Mouse (Mus musculus) ovary, postnatal 10 days (tissue): Measurements from ENCODE around the gene Trim75.
A peak's percentile ranks its signal among the peaks of the same experiment; 100 is the strongest.
"Not testable (repeated sequence)": the region's sequence is repeated elsewhere in the genome, so short reads cannot be mapped to it uniquely, and the experiment has no call there.

Experiments
- DNase-seq: peaks from one replicate; pipeline ENCODE4 v3.0.0; 2022; ENCODE audit warnings: low spot score

The Trim75 gene

DNA sequence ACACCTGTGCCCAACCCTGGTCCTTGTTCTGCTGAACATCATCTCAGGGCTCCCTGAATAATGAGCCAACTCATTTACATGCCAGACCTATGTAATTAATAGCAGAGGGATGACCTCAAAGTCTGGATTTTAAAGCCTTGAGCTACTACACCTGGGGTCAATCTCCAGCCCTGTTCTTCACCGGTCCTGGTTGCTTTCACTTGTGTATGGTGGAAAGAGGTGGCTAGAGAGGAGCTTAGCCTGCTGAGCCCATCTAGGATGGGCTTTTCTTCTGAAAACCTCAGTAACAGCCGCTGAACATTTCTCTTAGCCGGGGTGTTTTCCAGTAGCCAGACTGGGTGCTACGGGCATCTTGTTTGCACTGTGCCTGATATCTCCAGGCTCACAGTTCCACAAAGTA is at the start of gene Trim75:
Gene Trim75 (minus strand): TSS at position 101 of the 400 bp plus-strand sequence.
- no peak for DNase-seq

DNA sequence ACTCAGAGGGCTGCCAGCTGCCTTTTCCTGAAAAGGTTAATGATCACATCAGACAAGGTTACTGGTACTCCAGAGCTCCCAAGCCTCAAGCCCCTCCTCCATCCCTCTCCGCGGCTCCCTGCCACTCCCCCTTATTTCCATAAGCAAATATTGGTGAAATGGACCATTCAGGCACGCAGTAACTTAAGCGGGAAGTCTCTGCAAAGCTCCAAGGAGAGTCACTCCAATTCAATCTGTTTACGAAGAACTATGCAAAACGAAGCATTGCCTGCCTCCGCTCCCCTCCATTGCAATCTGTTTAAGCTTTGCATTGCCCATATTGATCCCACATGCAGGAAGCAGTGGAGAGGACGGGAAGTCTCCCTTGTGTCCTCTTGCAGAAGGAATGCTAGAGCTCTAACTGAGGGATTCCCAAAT is 49.5 kb upstream of the Trim75 start, which contains the start of gene Apela:
Gene Apela (minus strand): TSS at position 220 of the 417 bp plus-strand sequence.
- no peak for DNase-seq

DNA sequence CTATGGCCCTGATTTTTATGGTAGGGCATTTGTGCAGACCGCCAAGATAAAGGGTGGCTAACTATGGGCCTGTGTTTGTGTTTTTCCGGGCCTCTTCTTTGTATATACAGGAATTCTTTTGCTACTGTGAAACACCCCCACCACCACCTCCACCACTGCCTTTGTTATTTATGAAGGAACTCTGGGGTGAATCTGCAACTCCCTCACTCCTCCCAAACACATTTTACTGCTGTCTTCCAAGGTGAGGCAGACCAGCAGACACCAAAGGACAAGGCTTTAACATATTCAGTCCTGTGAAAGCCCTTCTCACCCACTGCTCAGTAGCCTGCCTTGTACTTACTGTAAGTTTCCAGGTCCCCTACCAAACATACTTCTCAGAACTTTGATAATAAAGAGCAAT is 46.5 kb upstream of the Trim75 start:
- DNase-seq, result no peak

DNA sequence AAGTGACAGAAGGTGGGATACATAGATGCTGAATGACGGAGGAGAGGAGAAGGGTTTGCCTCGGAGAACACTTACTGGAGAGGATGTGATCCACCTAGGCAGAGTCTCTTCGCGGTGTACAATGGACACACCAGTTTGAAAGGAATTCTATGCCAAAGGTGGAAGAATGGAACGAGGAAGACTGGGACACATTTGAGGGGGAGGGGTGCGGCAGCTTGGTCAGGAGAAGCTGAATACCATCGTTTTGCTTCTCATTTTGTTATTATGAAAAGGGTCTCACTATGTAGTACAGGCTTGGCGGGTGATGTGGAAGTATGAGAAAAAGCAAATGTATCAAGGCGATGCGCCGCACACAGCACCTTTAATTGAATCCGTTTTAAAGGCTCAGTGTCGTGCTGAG is 45.4 kb upstream of the Trim75 start:
- no peak for DNase-seq

DNA sequence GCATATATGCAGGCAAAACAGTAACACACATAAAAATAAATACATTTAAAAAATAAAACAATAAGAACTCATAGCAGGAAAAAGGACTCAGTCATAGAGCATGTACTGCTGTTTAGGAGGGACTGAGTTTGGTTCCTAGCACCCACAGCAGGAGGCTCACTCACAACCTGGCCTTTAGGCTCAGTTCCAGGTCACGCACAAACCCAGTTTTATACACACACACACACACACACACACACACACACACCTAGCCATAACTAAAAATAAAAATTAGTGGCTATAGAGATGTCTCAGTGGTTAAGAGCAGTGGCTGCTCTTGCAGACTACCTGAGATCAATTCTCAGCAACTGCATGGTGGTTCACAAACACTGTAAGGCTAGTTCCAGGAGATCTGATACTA is 44.5 kb upstream of the Trim75 start:
- DNase-seq, result no peak

DNA sequence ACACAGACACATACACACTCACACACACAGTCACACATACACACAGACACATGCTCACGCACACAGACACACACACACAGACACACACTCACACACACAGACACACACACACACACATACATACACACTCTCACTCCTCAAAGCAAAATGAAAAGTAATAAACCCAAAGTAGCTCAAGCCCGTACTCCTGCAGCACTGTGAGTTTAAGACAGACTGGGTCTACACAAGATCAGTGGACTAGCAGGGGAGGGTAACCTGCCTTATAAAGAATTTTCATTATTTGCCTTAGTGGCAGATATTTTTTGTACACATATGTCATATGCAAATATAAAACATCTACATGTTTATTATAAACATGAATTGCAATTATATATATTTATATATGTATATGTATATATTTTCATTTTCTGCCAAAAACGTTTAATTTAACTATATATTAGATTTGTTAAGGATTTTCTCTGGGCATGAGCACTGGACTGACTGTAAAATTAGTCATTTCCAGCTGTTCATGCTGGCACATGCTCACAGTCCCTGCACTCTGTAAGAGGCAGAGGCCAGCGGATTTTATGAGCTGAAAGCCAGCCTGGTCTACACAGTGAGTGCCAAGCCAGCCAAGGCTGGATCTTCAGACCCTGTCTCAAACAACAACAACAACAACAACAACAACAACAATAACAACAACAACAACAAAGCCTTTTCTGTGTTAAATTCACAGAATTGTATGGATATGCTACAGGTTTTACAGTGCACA is 43.3 kb upstream of the Trim75 start:
- no peak for DNase-seq

DNA sequence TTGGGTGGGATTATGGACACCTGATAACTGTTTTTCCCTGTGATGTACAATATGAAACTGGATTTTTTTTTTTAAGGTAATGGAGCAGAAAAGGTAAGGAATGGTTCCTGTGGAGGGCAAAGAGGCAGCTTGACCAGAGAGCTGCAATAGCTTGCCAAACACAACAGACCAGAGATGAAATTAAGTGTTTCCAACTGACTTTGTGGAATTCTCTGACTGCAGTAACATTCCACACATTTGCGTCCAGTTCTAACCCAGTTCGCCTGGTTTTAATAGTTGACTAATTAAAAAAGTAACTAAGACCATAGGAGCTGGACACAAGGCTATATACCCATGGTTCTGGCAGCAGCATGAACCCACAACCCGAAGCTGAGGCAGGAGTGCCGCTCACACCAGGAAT is 42.1 kb upstream of the Trim75 start:
- no peak for DNase-seq

DNA sequence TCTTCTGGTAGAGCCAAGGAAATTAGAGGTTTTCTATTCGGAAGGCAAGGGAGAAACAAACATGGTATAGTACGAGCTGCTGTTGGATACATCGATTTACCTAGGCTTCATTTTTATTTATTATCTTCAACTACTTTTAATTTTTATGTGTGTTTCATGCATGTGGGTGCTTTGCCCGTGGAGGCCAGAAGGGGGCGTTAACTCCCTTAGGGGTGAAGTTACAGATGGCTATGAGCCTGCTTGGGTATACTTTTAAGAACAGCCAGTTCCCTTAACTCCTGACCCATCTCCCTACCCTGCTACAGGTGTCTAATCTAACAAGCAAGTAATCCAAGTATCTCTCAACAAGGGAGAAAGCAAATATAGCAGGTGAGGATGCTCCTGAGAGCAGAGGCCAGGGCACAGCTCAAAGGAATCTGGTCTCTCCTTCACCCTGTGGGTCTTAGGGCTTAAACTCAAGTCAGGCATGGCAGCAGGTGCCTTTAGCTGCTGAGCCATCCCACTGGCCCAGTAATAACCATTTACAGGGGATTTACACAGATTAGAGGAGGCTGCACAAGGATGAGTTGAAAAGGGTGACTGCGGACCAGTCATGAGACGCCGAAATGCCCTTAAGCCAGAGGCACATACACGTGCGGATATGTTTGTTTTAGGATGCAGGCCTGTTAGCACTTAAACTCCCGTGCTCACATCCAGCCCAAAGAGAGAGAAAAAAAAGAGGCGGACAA is 41.5 kb upstream of the Trim75 start:
- no peak for DNase-seq

DNA sequence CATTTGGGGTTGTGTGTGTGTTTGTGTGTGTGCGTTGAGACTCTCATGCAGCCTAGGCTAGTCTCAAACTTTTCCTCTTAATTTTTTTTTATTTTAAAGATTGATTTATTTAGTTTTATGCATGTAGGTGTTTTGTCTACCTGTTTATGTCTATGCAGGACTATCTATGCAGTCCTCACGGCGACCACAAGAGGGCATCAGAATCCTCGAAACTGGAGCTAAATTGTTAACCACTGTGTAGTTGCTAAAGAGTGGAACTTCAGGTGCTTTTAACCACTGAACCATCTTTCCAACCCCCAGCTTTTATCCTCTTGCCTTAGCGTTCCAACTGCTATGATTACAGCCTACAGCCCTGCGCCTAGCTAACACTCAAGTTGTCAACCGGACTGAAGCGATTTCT is 34.9 kb upstream of the Trim75 start:
- peak; percentile 33 for DNase-seq

DNA sequence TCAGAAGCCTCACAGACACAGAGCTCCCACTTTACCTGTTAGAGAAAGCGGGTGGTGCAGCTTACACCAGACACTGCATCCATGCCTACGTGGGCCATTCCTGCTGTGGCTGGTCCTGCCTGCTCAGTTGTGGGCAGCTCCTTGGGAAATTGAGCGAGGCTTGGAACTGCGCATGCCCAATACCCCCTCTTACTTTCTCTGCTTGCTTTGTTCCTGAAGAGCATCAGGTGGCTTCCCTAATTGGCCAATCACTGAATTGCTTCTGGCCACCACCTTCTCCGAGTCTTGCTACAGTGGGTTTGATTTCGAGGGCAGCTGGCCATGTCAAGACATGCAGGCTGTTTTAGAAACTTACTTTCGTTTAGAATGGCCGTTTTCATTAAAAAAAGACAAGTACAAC is 30.8 kb upstream of the Trim75 start, which contains the start of the genes Trim61 and Trim60:
Gene Trim61 (minus strand): TSS at position 101 of the 400 bp plus-strand sequence.
Gene Trim60 (minus strand): TSS at position 162 of the 400 bp plus-strand sequence.
- DNase-seq, result no peak

DNA sequence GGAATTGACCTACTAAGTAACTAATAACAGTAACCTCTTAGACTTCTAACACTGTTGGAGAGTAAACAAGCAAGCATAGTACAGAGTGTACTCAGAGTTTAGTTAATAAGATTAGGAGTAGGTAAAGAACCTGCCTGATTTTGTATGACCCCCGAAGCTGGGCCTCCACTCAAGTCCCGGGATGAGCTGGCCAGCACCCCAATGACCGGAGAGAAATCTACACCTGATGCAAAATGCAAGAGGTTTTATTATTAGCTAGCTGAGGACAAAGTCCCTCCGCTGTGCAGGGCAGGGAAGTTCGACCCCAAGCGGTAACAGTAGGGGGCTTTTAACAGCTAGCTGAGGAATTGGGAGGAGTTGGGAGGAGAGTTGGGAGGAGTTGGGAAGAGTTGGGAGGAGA is 20.0 kb upstream of the Trim75 start:
- not testable (repeated sequence) for DNase-seq

DNA sequence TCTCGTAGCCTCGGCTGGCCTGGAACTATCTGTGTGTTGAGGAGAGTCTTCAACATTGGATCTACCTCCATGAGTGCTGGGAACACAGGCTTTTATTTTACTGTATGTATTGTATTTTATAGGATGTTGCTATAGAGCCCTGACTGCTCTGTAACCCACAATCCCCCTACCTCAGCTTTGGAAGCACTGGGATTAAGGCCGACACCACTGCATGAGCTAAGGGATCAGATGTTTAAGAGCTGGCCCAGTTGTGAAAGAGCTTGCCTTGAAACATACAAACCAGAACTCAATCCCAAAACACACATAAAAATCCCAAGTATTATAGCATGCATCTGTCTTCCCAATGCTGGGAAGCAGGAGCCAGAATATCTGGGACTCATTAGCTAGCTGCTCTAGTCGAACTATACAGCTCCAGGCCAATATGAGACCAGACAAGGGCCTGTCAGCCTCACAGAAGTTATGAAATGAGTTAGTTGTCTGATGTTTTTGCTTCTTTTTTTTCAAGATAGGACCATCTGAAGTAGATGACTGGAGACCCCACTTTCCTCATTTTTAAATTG is 11.3 kb upstream of the Trim75 start:
- no peak for DNase-seq

DNA sequence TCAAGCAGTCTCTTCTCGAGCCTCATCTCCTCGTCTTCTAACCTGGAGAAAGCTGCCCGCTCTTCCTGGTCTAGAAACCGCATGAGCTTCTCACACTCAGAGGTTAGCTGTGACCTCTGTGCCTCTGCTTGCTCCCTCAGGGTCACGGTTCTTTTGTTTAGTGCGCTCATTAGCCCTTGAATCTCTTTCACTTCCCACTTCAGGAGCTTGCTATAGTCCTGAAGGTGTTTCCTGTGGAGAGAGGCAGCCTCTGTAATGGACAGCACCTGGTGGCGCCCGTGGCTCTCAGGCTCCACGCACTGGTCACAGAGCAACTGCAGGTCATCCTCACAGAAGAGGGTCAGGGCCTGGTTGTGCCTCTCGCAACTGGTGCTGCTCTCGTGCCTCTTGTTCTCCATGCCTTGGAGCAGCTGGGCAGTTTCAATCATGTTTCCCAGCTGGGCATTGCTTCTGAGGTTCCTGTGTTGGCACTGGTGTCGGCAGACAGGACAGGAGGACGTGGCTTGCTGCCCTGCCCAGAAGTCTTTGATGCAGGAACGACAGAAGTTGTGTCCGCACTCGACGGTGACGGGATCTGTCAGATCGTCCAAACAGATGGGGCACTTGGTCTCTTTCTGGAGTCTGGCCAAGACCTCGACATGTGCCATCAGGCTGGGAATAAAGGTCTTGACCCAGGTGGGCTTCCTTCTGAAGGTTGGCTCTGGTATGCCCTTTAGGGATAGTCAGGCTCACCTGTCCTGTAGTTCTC is 4.3 kb downstream of the Trim75 start:
- DNase-seq, result no peak

DNA sequence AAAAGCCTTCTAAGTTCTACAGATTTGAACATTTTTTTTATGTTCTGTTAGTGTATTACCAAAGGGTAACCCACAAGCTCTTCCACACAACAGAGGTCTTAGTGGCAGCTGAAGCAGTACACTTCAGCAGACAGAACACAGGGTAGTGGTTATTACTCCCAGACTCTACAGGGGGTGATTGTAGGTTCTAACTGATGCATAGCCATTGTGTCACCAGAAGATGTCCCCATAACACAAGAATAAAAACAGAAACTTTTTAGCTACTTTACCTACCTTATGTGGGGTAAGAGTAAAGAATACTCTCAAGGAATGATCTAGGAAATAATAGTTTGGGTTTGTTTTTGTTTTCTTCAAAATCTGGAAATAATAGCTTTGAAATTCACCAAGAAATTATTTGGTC is 24.8 kb downstream of the Trim75 start:
- no peak for DNase-seq

DNA sequence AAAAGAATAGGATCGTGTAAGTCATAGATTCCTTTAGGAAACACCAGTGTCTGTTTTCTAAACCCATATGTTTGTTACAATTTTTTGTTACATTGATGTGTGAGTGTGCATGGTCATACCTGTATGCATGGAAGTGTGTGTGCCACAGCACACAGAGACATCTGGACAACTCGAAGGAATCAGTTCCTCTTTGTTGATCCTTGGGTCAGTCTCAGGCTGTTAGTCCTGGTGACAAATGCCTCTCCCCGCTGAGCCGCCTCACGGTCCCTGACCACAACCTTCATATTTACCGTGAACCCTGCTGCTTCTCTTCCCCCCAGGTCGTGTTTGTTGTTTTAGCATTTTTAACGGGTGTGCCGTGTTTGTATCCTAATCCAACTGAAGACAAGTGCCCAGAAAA is 28.6 kb downstream of the Trim75 start:
- no peak for DNase-seq

DNA sequence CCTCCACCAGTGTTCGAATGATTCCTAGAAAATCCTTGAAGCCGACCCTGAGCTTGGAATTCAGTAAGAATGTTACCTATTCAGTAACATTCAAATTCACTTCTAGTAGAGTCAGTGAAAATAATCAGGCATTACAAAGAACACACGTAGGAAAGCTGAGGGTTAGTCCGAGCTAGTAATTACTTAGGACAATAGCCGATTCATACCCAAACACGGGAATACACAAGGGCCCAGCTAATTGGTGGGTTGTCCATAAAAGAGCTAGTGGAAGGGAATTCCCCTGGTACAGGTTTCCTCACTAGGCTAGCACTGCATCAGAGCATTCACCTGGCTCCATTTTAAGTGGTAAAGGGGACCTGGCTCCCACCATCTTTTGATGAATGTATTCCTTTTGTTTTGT is 35.5 kb downstream of the Trim75 start:
- DNase-seq, result no peak

DNA sequence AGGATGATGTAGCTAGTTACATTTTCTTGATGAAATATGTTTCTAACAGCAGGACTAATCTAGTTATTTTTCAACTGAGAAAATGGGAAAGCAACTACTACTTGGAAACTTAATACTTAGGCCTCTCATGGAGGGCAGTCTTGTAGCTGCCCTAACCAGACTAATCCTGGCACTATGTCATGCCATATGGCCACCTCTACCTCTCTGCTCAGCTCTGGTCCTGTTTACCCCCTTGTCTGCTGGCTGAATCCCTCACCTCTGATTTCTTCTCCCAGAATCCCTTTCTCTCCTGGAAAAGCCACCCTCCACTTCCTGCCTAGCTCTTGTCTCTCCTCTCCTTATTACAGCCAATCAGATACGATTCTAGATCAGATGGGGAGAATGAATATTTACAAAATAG is 39.3 kb downstream of the Trim75 start:
- DNase-seq, result no peak

DNA sequence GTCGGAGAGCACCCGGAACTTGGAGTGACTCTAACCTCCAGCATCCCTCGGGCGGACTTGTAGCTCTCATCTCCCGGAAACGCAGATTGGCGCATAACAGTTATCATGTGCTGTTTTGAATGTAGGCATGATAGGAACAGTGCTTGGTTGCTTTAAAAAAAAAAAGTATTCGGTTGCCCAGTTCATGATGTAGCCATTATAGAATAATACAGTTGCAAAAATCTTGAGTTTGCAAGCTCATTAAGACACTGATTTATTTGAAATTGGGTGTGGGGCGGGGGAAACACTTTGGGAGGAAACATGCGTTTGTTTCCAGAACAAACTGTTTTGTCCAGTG is 40.0 kb downstream of the Trim75 start:
- DNase-seq, result no peak

DNA sequence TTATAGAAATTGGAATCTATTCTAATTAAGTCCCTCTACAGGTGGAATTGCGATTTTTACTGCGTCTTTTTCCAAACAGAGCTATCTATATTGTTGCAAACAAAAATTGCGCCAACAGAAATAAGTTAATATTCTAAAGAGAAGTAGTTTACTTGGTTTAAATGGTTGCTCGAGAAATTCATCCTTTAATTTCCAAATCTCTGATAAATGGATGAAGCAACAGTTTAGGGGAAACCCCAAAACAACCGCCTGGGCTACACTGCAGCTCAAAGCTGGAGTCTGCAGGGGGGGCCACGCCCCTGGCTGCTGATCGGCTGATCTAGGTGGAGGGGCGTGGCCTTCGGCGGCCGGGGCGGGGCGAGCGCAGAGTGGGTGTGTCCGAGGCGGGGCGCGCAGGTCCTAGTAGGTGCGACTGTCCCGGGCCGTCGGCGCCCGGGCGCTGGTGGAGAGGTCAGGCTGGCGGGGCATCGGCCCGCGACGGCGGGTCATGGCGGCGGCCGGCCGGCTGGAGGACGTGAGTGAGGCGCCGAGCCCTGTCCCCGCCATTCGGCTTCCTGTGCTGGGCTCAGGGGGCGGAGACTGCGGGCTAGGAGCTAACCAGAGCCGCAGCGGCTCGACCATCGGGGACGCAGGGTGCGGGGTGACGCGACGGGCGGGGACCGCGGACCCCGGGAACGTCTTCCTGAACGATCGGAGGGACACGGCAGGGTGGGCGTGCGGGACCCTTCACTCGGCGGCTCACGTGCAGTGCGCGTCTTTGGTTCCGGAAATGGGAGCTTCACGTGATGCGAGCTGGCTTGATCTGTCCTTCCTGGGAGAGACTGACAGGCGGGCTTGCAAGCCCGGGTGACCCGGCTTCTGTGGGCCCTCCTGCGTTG is 40.6 kb downstream of the Trim75 start, which contains the start of gene Tmem192:
Gene Tmem192 (plus strand): TSS at position 366 of the 878 bp plus-strand sequence.
- peak; percentile 88 for DNase-seq

DNA sequence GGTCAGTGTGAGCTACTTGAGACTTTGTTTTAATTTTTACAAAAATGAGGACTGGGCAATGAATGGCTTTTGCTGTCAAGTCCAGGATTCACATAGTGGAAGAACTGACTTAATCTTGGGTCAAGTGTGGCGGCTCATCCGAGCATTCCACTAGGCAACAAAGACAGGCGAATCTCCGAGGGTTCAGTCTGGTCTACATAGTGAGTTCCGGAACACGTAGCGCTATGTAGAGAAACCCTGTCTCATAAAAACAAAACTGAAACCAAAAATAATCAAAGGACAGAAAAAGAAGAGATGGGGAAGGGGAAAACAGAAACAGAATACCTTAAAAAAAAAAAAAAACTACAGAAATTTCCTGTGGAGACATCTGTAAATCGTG is 41.2 kb downstream of the Trim75 start:
- DNase-seq, result no peak

DNA sequence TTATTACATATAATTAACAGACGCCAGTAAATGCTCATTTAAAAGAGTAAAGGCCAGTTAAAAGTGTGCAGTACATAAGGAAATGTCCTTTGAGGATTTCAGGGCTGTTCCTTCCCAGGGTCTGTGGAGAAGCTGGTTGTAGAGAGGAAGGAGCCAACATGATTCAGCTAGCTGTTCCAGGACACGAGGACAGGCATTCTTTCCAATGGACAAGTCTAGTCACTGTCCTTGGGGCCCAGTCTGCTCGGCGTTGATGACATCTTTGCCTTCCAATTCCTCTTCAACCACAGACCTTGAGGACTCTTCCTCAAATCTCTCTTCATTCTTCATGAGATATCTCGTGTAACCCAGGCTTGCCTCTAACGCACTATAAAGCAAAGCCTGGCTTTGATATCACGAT is 42.0 kb downstream of the Trim75 start:
- DNase-seq, result no peak
